Mouse (Mus musculus): ENCODE results near the gene Efhb. TPM values are rescaled to one million over a fixed set of nuclear protein-coding genes. Genes with fewer than 3 reads are reported as not detected.
A peak's percentile ranks its signal among the peaks of the same experiment; 100 is the strongest.

The Efhb gene
- polyA plus RNA-seq, 1 experiment from 2014 or later: 0.11 TPM

GRCm38 (mm10) chr17:53463496-53463840 lies 347 bp upstream of the Efhb start:
- Histone ChIP-seq H3K4me1 (ENCODE audit: insufficient read depth) (no peaks in the 10 kb centered on the region), H3K4me3 (ENCODE audit: low read depth, low read length) (peak overlapping the region; percentile 23), H3K36me3 (replicated peaks; ENCODE audit: insufficient read depth, low read length) (no peaks in the 10 kb centered on the region), H3K9me3 (ENCODE audit: low read length) (no peaks in the 10 kb centered on the region), H3K4me2 (ENCODE audit: low read depth, low read length) (peak overlapping the region; percentile 68), H3K9ac (replicated peaks) (no peak overlapping the region), H3K27ac (ENCODE audit: low read depth) (no peak overlapping the region), H3K27me3 (ENCODE audit: insufficient read depth, low read length) (no peaks in the 10 kb centered on the region)
- DNase-seq (no peak), ATAC-seq (no peak)
- WGBS (ENCODE audit: insufficient replicate concordance): 22% methylated on average over 8 of the region's 9 CpGs
- TF ChIP-seq EP300 (IDR thresholded peaks at IDR 0.05; ENCODE audit: low read depth): no peak
- TF ChIP-seq CTCF (IDR thresholded peaks at IDR 0.05; ENCODE audit: low read depth): no peak

- 50% methylated on average over 1 of the region's 1 CpGs for WGBS (ENCODE audit: insufficient replicate concordance)
- TF ChIP-seq EP300 (IDR thresholded peaks at IDR 0.05; ENCODE audit: low read depth) (no peak), CTCF (IDR thresholded peaks at IDR 0.05; ENCODE audit: low read depth) (no peak)
- H3K36me3 ChIP-seq (replicated peaks; ENCODE audit: insufficient read depth, low read length): no peaks in the 10 kb centered on the region
- no peak overlapping the region for H3K4me3 ChIP-seq (ENCODE audit: low read depth, low read length)
- no peak overlapping the region for H3K9ac ChIP-seq (replicated peaks)
- no peak for ATAC-seq
- no peaks in the 10 kb centered on the region for H3K4me1 ChIP-seq (ENCODE audit: insufficient read depth)
- no peak overlapping the region for H3K4me2 ChIP-seq (ENCODE audit: low read depth, low read length)
- H3K9me3 ChIP-seq (ENCODE audit: low read length): no peaks in the 10 kb centered on the region
- DNase-seq: no peak
- H3K27me3 ChIP-seq (ENCODE audit: insufficient read depth, low read length): no peaks in the 10 kb centered on the region
- H3K27ac ChIP-seq (ENCODE audit: low read depth): no peak overlapping the region
Observed at GRCm38 (mm10) chr17:53456742-53457141, 6.4 kb downstream of the Efhb start.

DNA sequence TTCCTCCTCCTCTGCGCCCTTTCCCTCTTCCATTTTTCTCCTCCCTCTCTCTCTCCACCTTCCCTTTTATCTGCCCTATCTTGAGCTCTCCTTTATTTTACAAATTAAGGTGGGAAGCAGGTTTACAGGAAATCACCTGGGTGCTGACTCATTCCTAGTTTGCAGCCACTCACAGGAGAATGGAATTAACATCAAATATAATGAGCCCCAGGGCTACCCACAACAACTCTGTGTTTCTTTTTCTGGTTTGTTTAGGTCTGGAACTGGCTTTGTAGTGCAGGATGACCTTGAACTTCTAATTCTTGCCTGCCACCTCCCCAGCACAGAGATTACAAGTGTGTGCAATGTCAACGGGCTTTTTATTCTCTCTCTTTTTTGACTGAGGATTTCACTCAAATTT lies 7.0 kb downstream of the Efhb start:
- no peaks in the 10 kb centered on the region for H3K9me3 ChIP-seq (ENCODE audit: low read length)
- no peak overlapping the region for H3K27ac ChIP-seq (ENCODE audit: low read depth)
- ATAC-seq: no peak
- DNase-seq: no peak
- H3K27me3 ChIP-seq (ENCODE audit: insufficient read depth, low read length): no peaks in the 10 kb centered on the region
- no peak overlapping the region for H3K4me2 ChIP-seq (ENCODE audit: low read depth, low read length)
- whole genome bisulfite sequencing (ENCODE audit: insufficient replicate concordance): 82% methylated on average over 2 of the region's 2 CpGs
- H3K9ac ChIP-seq (replicated peaks): no peak overlapping the region
- TF ChIP-seq EP300 (IDR thresholded peaks at IDR 0.05; ENCODE audit: low read depth): no peak
- no peak for TF ChIP-seq CTCF (IDR thresholded peaks at IDR 0.05; ENCODE audit: low read depth)
- no peaks in the 10 kb centered on the region for H3K36me3 ChIP-seq (replicated peaks; ENCODE audit: insufficient read depth, low read length)
- no peak overlapping the region for H3K4me3 ChIP-seq (ENCODE audit: low read depth, low read length)
- no peaks in the 10 kb centered on the region for H3K4me1 ChIP-seq (ENCODE audit: insufficient read depth)

- H3K4me1 ChIP-seq (ENCODE audit: insufficient read depth): no peaks in the 10 kb centered on the region
- WGBS (ENCODE audit: insufficient replicate concordance): 29% methylated on average over 10 of the region's 10 CpGs
- ATAC-seq (no peak), DNase-seq (peak; percentile 32)
- H3K27ac ChIP-seq (ENCODE audit: low read depth): no peak overlapping the region
- no peaks in the 10 kb centered on the region for H3K36me3 ChIP-seq (replicated peaks; ENCODE audit: insufficient read depth, low read length)
- no peak overlapping the region for H3K4me3 ChIP-seq (ENCODE audit: low read depth, low read length)
- peak; percentile 56 for TF ChIP-seq CTCF (IDR thresholded peaks at IDR 0.05; ENCODE audit: low read depth)
- TF ChIP-seq EP300 (IDR thresholded peaks at IDR 0.05; ENCODE audit: low read depth): no peak
- no peaks in the 10 kb centered on the region for H3K27me3 ChIP-seq (ENCODE audit: insufficient read depth, low read length)
- H3K9me3 ChIP-seq (ENCODE audit: low read length): no peaks in the 10 kb centered on the region
- H3K9ac ChIP-seq (replicated peaks): no peak overlapping the region
- no peak overlapping the region for H3K4me2 ChIP-seq (ENCODE audit: low read depth, low read length)
Observed at GRCm38 (mm10) chr17:53402689-53403306, 60.3 kb downstream of the Efhb start.

GRCm38 (mm10) chr17:53393201-53393600 lies 69.9 kb downstream of the Efhb start:
- Histone ChIP-seq H3K4me1 (ENCODE audit: insufficient read depth) (no peaks in the 10 kb centered on the region), H3K4me3 (ENCODE audit: low read depth, low read length) (no peak overlapping the region), H3K9me3 (ENCODE audit: low read length) (no peaks in the 10 kb centered on the region), H3K27ac (ENCODE audit: low read depth) (no peak overlapping the region), H3K9ac (replicated peaks) (no peak overlapping the region), H3K4me2 (ENCODE audit: low read depth, low read length) (no peak overlapping the region), H3K27me3 (ENCODE audit: insufficient read depth, low read length) (no peaks in the 10 kb centered on the region), H3K36me3 (replicated peaks; ENCODE audit: insufficient read depth, low read length) (no peaks in the 10 kb centered on the region)
- TF ChIP-seq EP300 (IDR thresholded peaks at IDR 0.05; ENCODE audit: low read depth): no peak
- no peak for TF ChIP-seq CTCF (IDR thresholded peaks at IDR 0.05; ENCODE audit: low read depth)
- ATAC-seq (no peak), DNase-seq (no peak)
- 65% methylated on average over 2 of the region's 2 CpGs for WGBS (ENCODE audit: insufficient replicate concordance)

DNA sequence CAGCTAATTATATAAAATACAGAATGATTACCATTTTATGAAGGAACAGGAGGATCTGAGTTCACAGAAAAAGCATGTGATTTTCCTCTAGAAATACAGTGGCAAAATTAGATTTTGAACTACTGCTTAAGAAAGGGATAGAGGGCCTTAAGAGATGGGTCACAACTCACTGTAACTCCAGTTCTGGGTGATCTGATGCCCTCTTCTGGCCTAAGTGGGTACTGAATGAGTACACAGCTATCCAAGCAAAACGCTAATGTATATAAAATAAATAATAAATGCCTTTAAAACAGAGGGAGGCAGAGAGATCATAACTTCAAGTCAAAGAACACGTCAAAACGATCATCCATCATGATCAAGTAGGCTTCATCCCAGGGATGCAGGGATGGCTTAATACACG lies 73.6 kb downstream of the Efhb start:
- no peak overlapping the region for H3K4me2 ChIP-seq (ENCODE audit: low read depth, low read length)
- H3K27me3 ChIP-seq (ENCODE audit: insufficient read depth, low read length): no peaks in the 10 kb centered on the region
- TF ChIP-seq CTCF (IDR thresholded peaks at IDR 0.05; ENCODE audit: low read depth) (peak; percentile 57), EP300 (IDR thresholded peaks at IDR 0.05; ENCODE audit: low read depth) (no peak)
- no peaks in the 10 kb centered on the region for H3K9me3 ChIP-seq (ENCODE audit: low read length)
- H3K4me1 ChIP-seq (ENCODE audit: insufficient read depth): no peaks in the 10 kb centered on the region
- peak; percentile 15 for DNase-seq
- no peak overlapping the region for H3K9ac ChIP-seq (replicated peaks)
- WGBS (ENCODE audit: insufficient replicate concordance): 37% methylated on average over 4 of the region's 4 CpGs
- H3K4me3 ChIP-seq (ENCODE audit: low read depth, low read length): no peak overlapping the region
- H3K27ac ChIP-seq (ENCODE audit: low read depth): no peak overlapping the region
- no peak for ATAC-seq
- H3K36me3 ChIP-seq (replicated peaks; ENCODE audit: insufficient read depth, low read length): no peaks in the 10 kb centered on the region
